Mouse (Mus musculus) liver, embryonic 14.5 days (tissue): Measurements from ENCODE around the gene Dact2.

Experiments
- CTCF ChIP-seq: IDR thresholded peaks from 2 replicates; pipeline ENCODE4 v1.5.1; 2016; ENCODE audit warnings: antibody characterized with exemption, low read depth, control low read depth
- EP300 ChIP-seq: IDR thresholded peaks from 2 replicates; pipeline ENCODE4 v1.6.1; 2016; ENCODE audit warnings: antibody characterized with exemption, low read depth

GRCm38 (mm10) chr17:14173459-14173858 is 30.6 kb downstream of the Dact2 start:
- no peak for TF ChIP-seq CTCF
- TF ChIP-seq EP300, result no peak
